Mouse (Mus musculus) olfactory bulb, adult 2 months (tissue): ENCODE data around the gene Exd1.

Source experiments
- CTCF ChIP-seq: fragments of 200-500 bp; IDR thresholded peaks from 2 replicates; pipeline ENCODE4 v1.5.1; 2012; ENCODE audit warnings: low read depth, mild to moderate bottlenecking, low read length, moderate library complexity; ENCODE audit not compliant: insufficient read depth
- POLR2A ChIP-seq: fragments of 200-500 bp; IDR thresholded peaks from 2 replicates; pipeline ENCODE4 v1.6.1; 2012; ENCODE audit warnings: mild to moderate bottlenecking, low read depth, low read length, moderate library complexity; ENCODE audit not compliant: insufficient read depth

- TF ChIP-seq CTCF = no peak
- no peak for TF ChIP-seq POLR2A
Observed at GRCm38 (mm10) chr2:119476166-119476565, 71.3 kb downstream of the Exd1 start.
